Mouse (Mus musculus): ENCODE measurements at regions not wholly inside any gene's neighbourhood (a gene's known extent, or its start where the extent isn't known, plus 50 kb on each side); places are given as distances from the start of the nearest gene placed in this dataset.
A peak's percentile ranks its signal among the peaks of the same experiment; 100 is the strongest.

GRCm38 (mm10) chr9:47133873-47134272, 135.3 kb downstream of the Gm4791 start:
- no peak for DNase-seq

GRCm38 (mm10) chr9:47134479-47134878, 135.9 kb downstream of the Gm4791 start:
- DNase-seq = no peak

GRCm38 (mm10) chr9:47136641-47137040, 138.1 kb downstream of the Gm4791 start:
- no peak for DNase-seq

- DNase-seq = no peak
These were observed 154.9 kb downstream of the Gm4791 start for GRCm38 (mm10) chr9:47153471-47153870.

- DNase-seq = no peak
These were observed 167.1 kb downstream of the Gm4791 start for GRCm38 (mm10) chr9:47165480-47166131.

- DNase-seq = no peak
These were observed 169.2 kb downstream of the Gm4791 start for GRCm38 (mm10) chr9:47167681-47168240.

DNA sequence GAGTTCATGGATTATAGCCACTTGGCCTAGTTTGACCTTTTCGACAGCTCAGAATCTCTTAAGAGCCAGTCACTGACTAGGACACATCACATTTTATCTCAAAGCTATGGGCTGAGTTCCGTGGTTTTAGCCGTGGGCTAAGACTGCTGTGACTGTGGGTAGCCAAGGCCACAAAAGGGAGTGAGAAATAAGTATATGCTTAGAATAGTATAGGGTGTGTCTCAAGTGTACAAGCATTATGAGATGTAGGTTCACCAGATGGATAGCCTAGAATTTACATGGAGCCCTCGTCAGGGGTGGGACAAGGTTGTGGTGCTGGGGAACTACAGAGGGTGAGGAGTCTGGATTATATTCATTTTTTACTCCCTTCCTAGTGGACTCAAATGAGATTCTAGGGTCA, 177.5 kb downstream of the Gm4791 start:
- DNase-seq = no peak

GRCm38 (mm10) chr9:47218101-47218500, 219.6 kb downstream of the Gm4791 start:
- DNase-seq = no peak

DNA sequence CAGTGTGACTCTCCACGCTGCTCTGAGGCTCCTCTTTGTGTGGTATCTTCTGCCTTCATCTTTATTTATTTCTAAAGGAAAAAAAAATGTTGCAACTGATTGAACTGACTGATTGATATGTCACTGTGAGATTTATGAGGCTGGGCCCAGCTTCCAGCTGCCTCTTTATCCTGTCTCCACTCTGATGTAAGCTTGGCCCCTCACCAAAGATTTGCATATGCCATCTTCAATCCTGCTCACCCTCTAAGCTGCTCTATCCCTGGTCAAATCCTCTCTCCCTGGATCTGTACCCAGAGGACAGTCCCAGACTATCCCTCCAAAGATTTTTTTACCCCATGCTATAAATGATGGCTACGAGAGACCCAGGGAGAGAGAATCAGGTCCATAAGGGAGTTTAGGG, 225.0 kb downstream of the Gm4791 start:
- no peak for DNase-seq

GRCm38 (mm10) chr9:47224249-47224648, 225.7 kb downstream of the Gm4791 start:
- no peak for DNase-seq

- DNase-seq = peak; percentile 6
These were observed 228.1 kb downstream of the Gm4791 start for GRCm38 (mm10) chr9:47226476-47227271.

DNA sequence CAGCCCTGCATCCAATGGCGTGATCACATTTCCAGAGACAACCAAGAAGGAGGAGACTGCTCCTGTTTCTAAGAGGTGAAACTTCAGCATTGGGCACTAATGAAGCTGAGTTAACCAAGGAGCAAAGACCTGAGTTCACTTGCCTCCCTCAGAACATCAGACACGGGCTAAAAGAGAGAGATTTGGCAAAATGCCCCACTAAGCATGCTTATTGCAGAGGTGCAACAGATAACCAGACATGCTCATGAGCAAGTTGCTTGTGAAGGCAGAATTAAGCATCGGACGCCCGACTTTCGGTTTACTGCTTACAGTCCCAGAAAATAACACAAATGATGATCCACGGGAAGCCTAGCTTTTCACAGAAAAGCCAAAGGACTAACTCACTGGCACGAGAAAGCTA, 228.8 kb downstream of the Gm4791 start:
- no peak for DNase-seq

- no peak for DNase-seq
These were observed 230.2 kb downstream of the Gm4791 start for GRCm38 (mm10) chr9:47228736-47229135.

DNA sequence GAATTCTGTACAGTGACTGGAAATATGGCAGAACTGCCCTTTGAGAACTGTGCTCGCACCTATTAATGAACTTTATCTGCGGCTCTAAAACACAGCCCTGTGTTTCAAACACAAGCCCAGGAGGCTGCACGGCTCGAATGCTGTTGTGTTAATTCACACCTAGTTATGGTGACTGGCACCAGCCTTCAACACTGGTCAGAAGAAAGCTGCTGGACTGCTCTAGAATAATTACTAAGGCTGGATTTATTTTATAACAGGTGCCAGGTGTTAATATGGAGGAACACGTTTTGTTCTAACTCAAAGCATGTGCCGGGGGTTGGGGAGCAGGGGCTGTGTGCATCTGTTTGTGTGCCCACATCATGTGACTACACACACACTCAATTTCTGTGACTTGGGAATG, 230.8 kb downstream of the Gm4791 start:
- no peak for DNase-seq

DNA sequence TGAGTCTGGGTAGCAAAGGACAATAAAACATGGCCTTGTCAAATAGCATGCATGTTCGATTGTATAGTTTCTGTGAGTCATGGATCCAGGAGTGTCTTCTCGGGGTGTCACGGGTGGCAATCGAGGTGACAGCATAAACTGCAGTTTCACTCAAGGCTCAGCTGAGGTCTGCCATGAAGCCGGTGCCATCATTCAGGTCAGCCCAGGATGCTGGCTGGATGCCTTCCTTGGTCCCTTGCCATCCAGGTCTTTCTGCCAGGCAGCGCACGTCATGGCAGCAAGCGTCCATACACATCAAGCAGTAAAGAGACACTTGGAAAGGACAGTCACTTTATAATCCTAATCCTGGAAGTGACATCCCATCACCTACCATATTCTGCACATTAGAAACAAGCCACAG, 242.4 kb downstream of the Gm4791 start:
- no peak for DNase-seq

GRCm38 (mm10) chr9:47242051-47242450, 243.5 kb downstream of the Gm4791 start:
- DNase-seq = no peak

- DNase-seq = no peak
These were observed 244.0 kb downstream of the Gm4791 start for GRCm38 (mm10) chr9:47242526-47242925.

DNA sequence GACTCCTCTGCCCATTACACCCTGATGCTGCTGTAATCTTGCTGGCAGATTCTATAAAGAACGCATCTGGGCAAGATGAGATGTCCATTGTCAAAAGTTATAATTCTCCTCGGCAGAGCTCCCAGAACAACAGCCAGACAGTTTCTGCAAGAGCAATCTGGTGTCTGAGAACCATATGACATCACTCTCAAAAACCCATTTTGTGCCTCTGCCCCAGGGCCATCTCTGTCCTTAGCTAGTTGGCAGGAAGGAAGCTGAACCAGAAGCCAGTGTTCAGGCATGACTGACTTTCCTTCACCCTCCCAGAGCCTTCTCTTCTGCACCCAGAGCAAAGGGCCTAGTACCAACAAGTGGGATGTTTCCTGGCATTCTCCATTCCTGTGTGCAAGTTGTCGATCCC, 250.5 kb downstream of the Gm4791 start:
- DNase-seq = no peak

GRCm38 (mm10) chr9:47251160-47251559, 252.6 kb downstream of the Gm4791 start:
- DNase-seq = no peak

- no peak for DNase-seq
These were observed 255.5 kb downstream of the Gm4791 start for GRCm38 (mm10) chr9:47253836-47254657.

GRCm38 (mm10) chr9:47265946-47266490, 264.0 kb upstream of the Cadm1 start:
- peak; percentile 55 for DNase-seq

DNA sequence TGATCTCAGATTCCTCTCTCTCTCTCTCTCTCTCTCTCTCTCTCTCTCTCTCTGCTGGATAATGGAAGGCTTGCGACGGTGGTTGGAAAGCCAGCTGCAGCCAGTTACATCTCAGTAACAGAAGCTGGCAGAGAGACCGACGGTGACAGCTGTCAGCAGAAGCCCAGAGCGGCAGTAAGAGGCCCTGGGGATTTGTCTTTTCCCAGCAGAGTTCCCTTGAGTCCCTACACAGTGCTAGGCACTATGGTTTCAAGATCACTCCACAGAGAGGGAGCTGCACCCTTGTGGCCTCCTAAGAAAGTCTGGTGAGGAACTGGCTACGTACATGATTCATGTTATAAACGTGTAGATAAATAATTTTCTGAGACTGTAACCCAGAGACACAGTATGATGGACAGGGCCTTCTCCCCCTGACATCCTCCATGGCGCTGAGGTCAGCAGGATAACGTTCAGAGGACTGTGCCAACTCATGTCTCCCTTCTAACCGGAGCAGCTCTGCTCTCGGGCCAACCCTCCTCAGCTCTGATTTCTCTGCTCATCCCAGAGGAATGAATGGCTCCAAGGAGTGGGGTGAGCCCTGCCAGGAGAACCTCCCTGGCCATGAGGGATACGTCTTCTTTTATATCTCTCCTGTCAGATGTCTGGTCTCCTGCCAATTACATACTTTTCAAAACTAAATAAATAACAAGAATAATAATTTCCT, 253.5 kb upstream of the Cadm1 start:
- no peak for DNase-seq
